Mouse (Mus musculus): ENCODE results near the gene Foxp1.

- no peak for TF ChIP-seq EP300 (IDR thresholded peaks at IDR 0.05; ENCODE audit: low read depth)
- TF ChIP-seq CTCF (IDR thresholded peaks at IDR 0.05; ENCODE audit: low read depth): no peak
Observed at GRCm38 (mm10) chr6:99359036-99359698, 163.4 kb downstream of the Foxp1 start.
